Mouse (Mus musculus): ENCODE measurements around the gene Atf7ip. TPM values are rescaled to one million over a fixed set of nuclear protein-coding genes. Genes with fewer than 3 reads are reported as not detected.

Atf7ip gene
- polyA plus RNA-seq, 1 experiment from 2014 or later, result 49.7 TPM

GRCm38 (mm10) chr6:136492251-136492650 is 13.7 kb upstream of the Atf7ip start:
- no peak overlapping the region for H3K9ac ChIP-seq
- H3K9me3 ChIP-seq (ENCODE audit: control insufficient read depth, low read length), result no peaks in the 10 kb centered on the region
- H3K4me3 ChIP-seq (replicated peaks; ENCODE audit: low read length), result no peak overlapping the region
- H3K4me1 ChIP-seq (replicated peaks; ENCODE audit: control insufficient read depth, insufficient read depth, low read length), result no peaks in the 10 kb centered on the region
- no peak overlapping the region for H3K27ac ChIP-seq
- H3K4me2 ChIP-seq (replicated peaks), result no peak overlapping the region
- H3K36me3 ChIP-seq (replicated peaks; ENCODE audit: control insufficient read depth, insufficient read depth), result no peaks in the 10 kb centered on the region
- DNase-seq (ENCODE audit: low spot score) (no peak), ATAC-seq (ENCODE audit: low FRiP score) (no peak)
- 90% methylated on average over 4 of the region's 4 CpGs for WGBS
- H3K27me3 ChIP-seq (ENCODE audit: control insufficient read depth, insufficient read depth, low read length), result no peaks in the 10 kb centered on the region

GRCm38 (mm10) chr6:136493486-136493885 is 12.5 kb upstream of the Atf7ip start:
- no peak overlapping the region for H3K4me3 ChIP-seq (replicated peaks; ENCODE audit: low read length)
- ATAC-seq (ENCODE audit: low FRiP score) (no peak), DNase-seq (ENCODE audit: low spot score) (no peak)
- H3K27me3 ChIP-seq (ENCODE audit: control insufficient read depth, insufficient read depth, low read length), result no peaks in the 10 kb centered on the region
- WGBS, result 86% methylated on average over 7 of the region's 7 CpGs
- H3K4me1 ChIP-seq (replicated peaks; ENCODE audit: control insufficient read depth, insufficient read depth, low read length), result no peaks in the 10 kb centered on the region
- H3K9me3 ChIP-seq (ENCODE audit: control insufficient read depth, low read length), result no peaks in the 10 kb centered on the region
- no peak overlapping the region for H3K27ac ChIP-seq
- no peaks in the 10 kb centered on the region for H3K36me3 ChIP-seq (replicated peaks; ENCODE audit: control insufficient read depth, insufficient read depth)
- no peak overlapping the region for H3K4me2 ChIP-seq (replicated peaks)
- no peak overlapping the region for H3K9ac ChIP-seq

- Histone ChIP-seq H3K9ac (no peak overlapping the region), H3K27ac (no peak overlapping the region), H3K4me1 (replicated peaks; ENCODE audit: control insufficient read depth, insufficient read depth, low read length) (no peaks in the 10 kb centered on the region), H3K36me3 (replicated peaks; ENCODE audit: control insufficient read depth, insufficient read depth) (no peaks in the 10 kb centered on the region), H3K4me3 (replicated peaks; ENCODE audit: low read length) (no peak overlapping the region), H3K9me3 (ENCODE audit: control insufficient read depth, low read length) (no peaks in the 10 kb centered on the region), H3K4me2 (replicated peaks) (no peak overlapping the region), H3K27me3 (ENCODE audit: control insufficient read depth, insufficient read depth, low read length) (no peaks in the 10 kb centered on the region)
- DNase-seq (ENCODE audit: low spot score), result no peak
- no peak for ATAC-seq (ENCODE audit: low FRiP score)
- WGBS, result 90% methylated on average over 12 of the region's 12 CpGs
These were observed 11.8 kb upstream of the Atf7ip start for GRCm38 (mm10) chr6:136493910-136494751.

- DNase-seq (ENCODE audit: low spot score), result no peak
- Histone ChIP-seq H3K36me3 (replicated peaks; ENCODE audit: control insufficient read depth, insufficient read depth) (no peaks in the 10 kb centered on the region), H3K9ac (no peak overlapping the region), H3K27ac (no peak overlapping the region), H3K4me3 (replicated peaks; ENCODE audit: low read length) (no peak overlapping the region), H3K4me2 (replicated peaks) (no peak overlapping the region), H3K27me3 (ENCODE audit: control insufficient read depth, insufficient read depth, low read length) (no peaks in the 10 kb centered on the region), H3K9me3 (ENCODE audit: control insufficient read depth, low read length) (no peaks in the 10 kb centered on the region), H3K4me1 (replicated peaks; ENCODE audit: control insufficient read depth, insufficient read depth, low read length) (no peaks in the 10 kb centered on the region)
- WGBS, result 96% methylated on average over 12 of the region's 12 CpGs
- ATAC-seq (ENCODE audit: low FRiP score), result no peak
These were observed 10.9 kb upstream of the Atf7ip start for GRCm38 (mm10) chr6:136495023-136495422.

DNA sequence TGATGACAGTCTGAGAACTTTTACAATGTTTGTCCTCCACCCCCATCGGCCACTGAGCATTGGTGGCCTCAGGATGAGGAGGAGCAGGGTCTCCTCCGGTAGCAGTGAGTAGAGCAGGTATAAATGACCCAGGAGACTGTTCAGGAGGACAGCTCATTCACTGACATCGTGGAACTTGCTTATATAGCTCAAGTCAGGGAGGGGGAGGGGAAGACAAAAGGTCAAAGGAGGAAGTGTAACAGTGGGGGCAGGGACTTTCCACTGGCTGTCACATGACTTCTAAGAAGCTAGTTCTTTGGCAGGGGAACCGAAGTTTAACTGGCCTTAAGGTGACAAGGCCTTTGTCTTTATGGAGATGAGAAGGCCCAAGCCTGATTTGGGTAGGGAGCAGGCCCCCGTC is 8.2 kb upstream of the Atf7ip start:
- Histone ChIP-seq H3K36me3 (replicated peaks; ENCODE audit: control insufficient read depth, insufficient read depth) (no peaks in the 10 kb centered on the region), H3K4me3 (replicated peaks; ENCODE audit: low read length) (no peak overlapping the region), H3K9me3 (ENCODE audit: control insufficient read depth, low read length) (no peaks in the 10 kb centered on the region), H3K4me2 (replicated peaks) (no peak overlapping the region), H3K4me1 (replicated peaks; ENCODE audit: control insufficient read depth, insufficient read depth, low read length) (no peaks in the 10 kb centered on the region), H3K9ac (no peak overlapping the region), H3K27ac (no peak overlapping the region), H3K27me3 (ENCODE audit: control insufficient read depth, insufficient read depth, low read length) (no peaks in the 10 kb centered on the region)
- 54% methylated on average over 5 of the region's 5 CpGs for whole genome bisulfite sequencing
- ATAC-seq (ENCODE audit: low FRiP score), result no peak
- DNase-seq (ENCODE audit: low spot score), result no peak

- no peak overlapping the region for H3K4me2 ChIP-seq (replicated peaks)
- H3K36me3 ChIP-seq (replicated peaks; ENCODE audit: control insufficient read depth, insufficient read depth), result no peaks in the 10 kb centered on the region
- ATAC-seq (ENCODE audit: low FRiP score) (no peak), DNase-seq (ENCODE audit: low spot score) (no peak)
- 36% methylated on average over 10 of the region's 10 CpGs for WGBS
- no peaks in the 10 kb centered on the region for H3K4me1 ChIP-seq (replicated peaks; ENCODE audit: control insufficient read depth, insufficient read depth, low read length)
- no peaks in the 10 kb centered on the region for H3K27me3 ChIP-seq (ENCODE audit: control insufficient read depth, insufficient read depth, low read length)
- H3K9me3 ChIP-seq (ENCODE audit: control insufficient read depth, low read length), result no peaks in the 10 kb centered on the region
- no peak overlapping the region for H3K9ac ChIP-seq
- H3K4me3 ChIP-seq (replicated peaks; ENCODE audit: low read length), result no peak overlapping the region
- H3K27ac ChIP-seq, result no peak overlapping the region
These were observed 6.5 kb upstream of the Atf7ip start for GRCm38 (mm10) chr6:136499292-136499977.

- H3K4me1 ChIP-seq (replicated peaks; ENCODE audit: control insufficient read depth, insufficient read depth, low read length), result no peaks in the 10 kb centered on the region
- H3K9me3 ChIP-seq (ENCODE audit: control insufficient read depth, low read length), result peaks cover under 1% of the 10 kb centered on the region; the same call in 1 of the 2 replicates
- no peak for DNase-seq (ENCODE audit: low spot score)
- H3K36me3 ChIP-seq (replicated peaks; ENCODE audit: control insufficient read depth, insufficient read depth), result no peaks in the 10 kb centered on the region
- H3K27ac ChIP-seq, result no peak overlapping the region
- H3K4me2 ChIP-seq (replicated peaks), result no peak overlapping the region
- no peaks in the 10 kb centered on the region for H3K27me3 ChIP-seq (ENCODE audit: control insufficient read depth, insufficient read depth, low read length)
- no peak overlapping the region for H3K9ac ChIP-seq
- no peak overlapping the region for H3K4me3 ChIP-seq (replicated peaks; ENCODE audit: low read length)
- no peak for ATAC-seq (ENCODE audit: low FRiP score)
- WGBS, result 97% methylated on average over 3 of the region's 3 CpGs
These were observed 2.7 kb downstream of the Atf7ip start for GRCm38 (mm10) chr6:136508652-136509051.

DNA sequence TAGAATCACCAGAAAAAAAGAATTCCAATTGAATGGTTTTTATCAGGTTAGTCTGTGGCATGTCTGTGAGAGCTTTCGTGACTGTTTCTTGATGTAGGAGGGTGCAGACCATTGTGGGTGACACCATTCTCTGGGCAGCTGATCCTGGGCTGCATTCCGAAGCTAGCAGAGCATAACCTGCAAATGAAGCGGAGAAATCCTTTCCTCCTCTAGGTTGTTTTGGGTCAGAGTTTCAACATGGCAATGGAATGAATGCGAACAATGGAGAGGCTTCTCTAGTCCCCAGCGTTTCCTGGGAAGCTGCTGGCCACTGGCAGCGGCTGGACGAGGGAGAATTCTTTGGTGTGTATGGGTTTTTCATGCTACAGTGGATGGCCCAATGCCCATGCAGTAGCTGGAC is 5.0 kb downstream of the Atf7ip start:
- Histone ChIP-seq H3K27ac (no peak overlapping the region), H3K4me2 (replicated peaks) (no peak overlapping the region), H3K4me3 (replicated peaks; ENCODE audit: low read length) (no peak overlapping the region), H3K9ac (no peak overlapping the region), H3K27me3 (ENCODE audit: control insufficient read depth, insufficient read depth, low read length) (no peaks in the 10 kb centered on the region), H3K4me1 (replicated peaks; ENCODE audit: control insufficient read depth, insufficient read depth, low read length) (no peaks in the 10 kb centered on the region), H3K36me3 (replicated peaks; ENCODE audit: control insufficient read depth, insufficient read depth) (no peaks in the 10 kb centered on the region), H3K9me3 (ENCODE audit: control insufficient read depth, low read length) (peaks cover 10% of the 10 kb centered on the region; the same call in 1 of the 2 replicates)
- DNase-seq (ENCODE audit: low spot score), result no peak
- WGBS, result 26% methylated on average over 7 of the region's 7 CpGs
- ATAC-seq (ENCODE audit: low FRiP score), result no peak

DNA sequence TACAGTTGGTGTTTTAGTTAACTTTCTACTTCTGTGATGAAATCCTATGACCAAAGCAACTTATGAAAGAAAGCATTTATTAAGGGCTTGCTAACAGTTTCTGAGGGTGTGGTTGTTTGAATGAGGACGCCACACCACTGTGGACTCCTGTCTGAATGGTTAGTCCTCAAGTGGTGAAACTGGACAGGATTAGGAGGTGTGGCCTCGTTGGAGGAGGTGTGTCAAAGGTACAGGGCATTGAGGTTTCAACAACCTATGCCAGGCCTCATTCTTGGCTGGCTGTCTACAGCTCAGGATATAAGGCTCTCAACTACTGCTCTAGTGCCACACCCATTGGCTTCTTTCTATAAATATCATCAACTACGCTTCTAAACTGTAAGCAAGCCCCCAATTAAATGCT is 6.4 kb downstream of the Atf7ip start:
- WGBS, result 84% methylated on average over 3 of the region's 3 CpGs
- Histone ChIP-seq H3K4me2 (replicated peaks) (no peak overlapping the region), H3K4me1 (replicated peaks; ENCODE audit: control insufficient read depth, insufficient read depth, low read length) (no peaks in the 10 kb centered on the region), H3K9me3 (ENCODE audit: control insufficient read depth, low read length) (peaks cover 10% of the 10 kb centered on the region; the same call in 1 of the 2 replicates), H3K36me3 (replicated peaks; ENCODE audit: control insufficient read depth, insufficient read depth) (no peaks in the 10 kb centered on the region), H3K9ac (no peak overlapping the region), H3K27me3 (ENCODE audit: control insufficient read depth, insufficient read depth, low read length) (no peaks in the 10 kb centered on the region), H3K27ac (no peak overlapping the region), H3K4me3 (replicated peaks; ENCODE audit: low read length) (no peak overlapping the region)
- no peak for ATAC-seq (ENCODE audit: low FRiP score)
- DNase-seq (ENCODE audit: low spot score), result no peak
